Mouse (Mus musculus): ENCODE measurements around the gene Pm20d1. TPM values are rescaled to one million over a fixed set of nuclear protein-coding genes. Genes with fewer than 3 reads are reported as not detected.

Pm20d1 gene
- polyA plus RNA-seq, 1 experiment from 2014 or later: 2.6 TPM

GRCm38 (mm10) chr1:131869561-131869960, 72.4 kb downstream of the Pm20d1 start:
- WGBS: 81% methylated on average over 2 of the region's 2 CpGs
- H3K36me3 ChIP-seq: no peaks in the 10 kb centered on the region
- H3K27me3 ChIP-seq (replicated peaks): no peaks in the 10 kb centered on the region
- H3K4me3 ChIP-seq (replicated peaks): no peak overlapping the region
- no peak for ATAC-seq (ENCODE audit: insufficient read depth, low FRiP score, low read depth)
- H3K27ac ChIP-seq: no peak overlapping the region
- H3K9ac ChIP-seq: no peak overlapping the region
- H3K4me1 ChIP-seq: no peaks in the 10 kb centered on the region
- H3K9me3 ChIP-seq: no peaks in the 10 kb centered on the region
- H3K4me2 ChIP-seq: no peak overlapping the region

Other genes starting within 250 kb of the Pm20d1 start
- gene Avpr1b, start 198.1 kb upstream of the Pm20d1 start, polyA plus RNA-seq (2015; fragmentation: Nextera tagmentation; extraction: Ambion mirVana): not detected in 2 replicates
- 57.8 and 66.8 TPM in 2 replicates for gene Ctse, start 159.1 kb upstream of the Pm20d1 start, polyA plus RNA-seq (2015; fragmentation: Nextera tagmentation; extraction: Ambion mirVana)
- 6.8 and 8.6 TPM in 2 replicates for gene Rab7b, start 108.7 kb upstream of the Pm20d1 start, polyA plus RNA-seq (2015; fragmentation: Nextera tagmentation; extraction: Ambion mirVana)
- 5.1 and 7.6 TPM in 2 replicates for gene Slc26a9, start 53.4 kb upstream of the Pm20d1 start, polyA plus RNA-seq (2015; fragmentation: Nextera tagmentation; extraction: Ambion mirVana)
- gene Slc41a1, start 30.1 kb downstream of the Pm20d1 start, polyA plus RNA-seq (2015; fragmentation: Nextera tagmentation; extraction: Ambion mirVana): 13.3 and 17.0 TPM in 2 replicates
- 25.0 and 26.5 TPM in 2 replicates for gene Rab29, start 69.8 kb downstream of the Pm20d1 start, polyA plus RNA-seq (2015; fragmentation: Nextera tagmentation; extraction: Ambion mirVana)
- gene Nucks1, start 113.2 kb downstream of the Pm20d1 start, polyA plus RNA-seq (2015; fragmentation: Nextera tagmentation; extraction: Ambion mirVana): 65.0 and 71.6 TPM in 2 replicates
- 5.5 and 6.0 TPM in 2 replicates for gene Slc45a3, start 165.6 kb downstream of the Pm20d1 start, polyA plus RNA-seq (2015; fragmentation: Nextera tagmentation; extraction: Ambion mirVana)
- 20.4 and 24.4 TPM in 2 replicates for gene Elk4, start 210.2 kb downstream of the Pm20d1 start, polyA plus RNA-seq (2015; fragmentation: Nextera tagmentation; extraction: Ambion mirVana)

All from stomach, embryonic 15.5 days (tissue).